Mouse (Mus musculus): Measurements from ENCODE around the gene Rangrf. TPM values are rescaled to one million over a fixed set of nuclear protein-coding genes. Genes with fewer than 3 reads are reported as not detected.

Gene Rangrf
- polyA plus RNA-seq, 1 experiment from 2014 or later, result 60.4 TPM

DNA sequence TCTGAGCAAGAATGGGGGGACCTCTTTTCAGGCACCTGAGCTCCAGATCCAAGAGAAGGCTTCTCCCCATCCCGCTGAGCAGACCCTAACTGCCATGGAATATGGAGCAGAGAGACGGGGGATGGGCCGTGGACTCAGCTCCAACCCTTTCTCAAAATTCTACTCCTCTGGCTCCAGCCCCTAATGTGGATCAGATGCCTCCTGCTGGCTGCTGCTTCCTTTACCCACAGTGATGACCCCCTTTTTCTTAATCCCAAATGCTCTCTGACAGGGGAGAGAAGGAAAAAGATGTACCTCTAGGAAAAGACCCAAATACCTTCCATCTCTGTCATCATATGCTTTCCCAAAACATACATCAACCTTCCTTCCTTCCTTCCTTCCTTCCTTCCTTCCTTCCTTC lies 48.0 kb downstream of the Rangrf start, which contains the start of gene Odf4:
Gene Odf4 (minus strand): TSS at position 101 of the 400 bp plus-strand sequence.
- Histone ChIP-seq H3K27ac (ENCODE audit: low read depth, low read length) (no peak within 1 kb of the TSS), H3K4me1 (ENCODE audit: control insufficient read depth, insufficient read depth, low read length) (no peaks in the 10 kb centered on the region), H3K9me3 (ENCODE audit: control insufficient read depth, low read length) (no peaks in the 10 kb centered on the region), H3K4me3 (ENCODE audit: low read depth, low read length) (no peak within 1 kb of the TSS), H3K9ac (ENCODE audit: low read length) (no peak within 1 kb of the TSS), H3K27me3 (ENCODE audit: control insufficient read depth, insufficient read depth, low read length) (no peaks in the 10 kb centered on the region), H3K36me3 (ENCODE audit: control insufficient read depth, insufficient read depth, low read length) (no peaks in the 10 kb centered on the region), H3K4me2 (ENCODE audit: low read depth) (no peak within 1 kb of the TSS)
- ATAC-seq (ENCODE audit: insufficient read depth, low FRiP score, low TSS enrichment), result no peak
- 71% methylated on average over 3 of the region's 3 CpGs for WGBS
- no peak for DNase-seq (ENCODE audit: low spot score)

DNA sequence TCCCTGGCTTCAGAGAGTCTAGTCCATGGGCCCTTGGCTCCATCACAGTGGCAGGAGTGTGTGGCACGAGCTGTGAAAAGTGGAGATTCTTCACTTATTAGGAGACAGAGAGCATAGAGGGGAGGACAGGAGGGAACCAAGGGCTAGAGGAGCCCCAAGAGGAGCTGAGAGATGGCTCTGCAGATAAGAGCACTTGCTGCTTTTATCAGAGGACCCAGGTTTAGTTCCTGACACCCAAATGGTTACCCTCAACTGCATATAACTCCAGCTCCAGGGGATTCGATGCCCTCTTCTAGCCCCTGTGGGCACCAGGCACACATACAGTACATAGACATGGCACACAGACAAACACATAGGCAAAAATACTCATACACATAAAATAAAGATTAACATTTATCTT lies 50.2 kb downstream of the Rangrf start:
- WGBS, result 92% methylated on average over 2 of the region's 2 CpGs
- no peak overlapping the region for H3K27ac ChIP-seq (ENCODE audit: low read depth, low read length)
- H3K4me2 ChIP-seq (ENCODE audit: low read depth), result no peak overlapping the region
- H3K4me3 ChIP-seq (ENCODE audit: low read depth, low read length), result no peak overlapping the region
- no peaks in the 10 kb centered on the region for H3K27me3 ChIP-seq (ENCODE audit: control insufficient read depth, insufficient read depth, low read length)
- no peaks in the 10 kb centered on the region for H3K36me3 ChIP-seq (ENCODE audit: control insufficient read depth, insufficient read depth, low read length)
- no peak overlapping the region for H3K9ac ChIP-seq (ENCODE audit: low read length)
- ATAC-seq (ENCODE audit: insufficient read depth, low FRiP score, low TSS enrichment) (no peak), DNase-seq (ENCODE audit: low spot score) (no peak)
- H3K9me3 ChIP-seq (ENCODE audit: control insufficient read depth, low read length), result no peaks in the 10 kb centered on the region
- no peaks in the 10 kb centered on the region for H3K4me1 ChIP-seq (ENCODE audit: control insufficient read depth, insufficient read depth, low read length)

DNA sequence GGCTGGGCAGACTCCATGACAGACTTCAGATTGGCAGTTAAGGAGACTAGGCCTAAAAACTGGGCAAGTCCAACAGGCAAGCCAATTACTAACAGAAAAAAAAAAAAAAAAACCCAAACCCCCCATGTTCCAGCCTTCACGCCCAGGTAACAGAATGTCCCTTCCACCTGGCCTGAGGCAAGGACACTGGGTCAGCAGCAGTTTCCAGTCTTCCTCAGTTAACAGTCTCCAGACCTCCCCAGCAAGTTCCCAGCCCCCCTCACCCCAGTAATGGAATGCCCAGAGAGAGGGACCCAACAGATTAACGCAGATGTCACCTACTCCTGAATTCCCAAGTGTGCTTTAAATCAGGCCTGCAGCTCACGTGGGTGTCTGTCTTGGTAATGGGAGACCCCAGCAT lies 51.8 kb downstream of the Rangrf start:
- no peak overlapping the region for H3K4me3 ChIP-seq (ENCODE audit: low read depth, low read length)
- DNase-seq (ENCODE audit: low spot score) (no peak), ATAC-seq (ENCODE audit: insufficient read depth, low FRiP score, low TSS enrichment) (no peak)
- H3K4me2 ChIP-seq (ENCODE audit: low read depth), result no peak overlapping the region
- no peaks in the 10 kb centered on the region for H3K4me1 ChIP-seq (ENCODE audit: control insufficient read depth, insufficient read depth, low read length)
- no peaks in the 10 kb centered on the region for H3K27me3 ChIP-seq (ENCODE audit: control insufficient read depth, insufficient read depth, low read length)
- 58% methylated on average over 3 of the region's 3 CpGs for WGBS
- no peaks in the 10 kb centered on the region for H3K9me3 ChIP-seq (ENCODE audit: control insufficient read depth, low read length)
- no peak overlapping the region for H3K9ac ChIP-seq (ENCODE audit: low read length)
- no peaks in the 10 kb centered on the region for H3K36me3 ChIP-seq (ENCODE audit: control insufficient read depth, insufficient read depth, low read length)
- no peak overlapping the region for H3K27ac ChIP-seq (ENCODE audit: low read depth, low read length)

Small RNA genes lying within 50 kb of the gene (microRNA-seq; reads per million reads assigned to microRNA genes)
- gene Mir3062, result 4.7 reads per million, percentile 11 among the genes with 10 or more reads in this experiment

Other genes starting within 250 kb of the Rangrf start
- gene Ndel1, start 103.3 kb downstream of the Rangrf start, polyA plus RNA-seq (2014; fragmentation: Nextera tagmentation; extraction: Ambion mirVana), result 61.6 and 62.9 TPM in 2 replicates
- 0.08 TPM in 1 of 2 replicates, not detected in the other for gene Rnf222, start 86.6 kb downstream of the Rangrf start, polyA plus RNA-seq (2014; fragmentation: Nextera tagmentation; extraction: Ambion mirVana)
- gene Rpl26, start 73.6 kb downstream of the Rangrf start, polyA plus RNA-seq (2014; fragmentation: Nextera tagmentation; extraction: Ambion mirVana), result 822 and 906 TPM in 2 replicates
- not detected in 2 replicates for gene Odf4, start 48.1 kb downstream of the Rangrf start, polyA plus RNA-seq (2014; fragmentation: Nextera tagmentation; extraction: Ambion mirVana)
- 6.8 and 6.9 TPM in 2 replicates for gene Arhgef15, start 17.7 kb downstream of the Rangrf start, polyA plus RNA-seq (2014; fragmentation: Nextera tagmentation; extraction: Ambion mirVana)
- 1.4 and 2.1 TPM in 2 replicates for gene Slc25a35, start 7.1 kb downstream of the Rangrf start, polyA plus RNA-seq (2014; fragmentation: Nextera tagmentation; extraction: Ambion mirVana)
- 30.7 and 34.9 TPM in 2 replicates for gene Pfas, start 33.3 kb upstream of the Rangrf start, polyA plus RNA-seq (2014; fragmentation: Nextera tagmentation; extraction: Ambion mirVana)
- 68.0 and 76.0 TPM in 2 replicates for gene Ctc1, start 40.7 kb upstream of the Rangrf start, polyA plus RNA-seq (2014; fragmentation: Nextera tagmentation; extraction: Ambion mirVana)
- gene Aurkb, start 70.5 kb upstream of the Rangrf start, polyA plus RNA-seq (2014; fragmentation: Nextera tagmentation; extraction: Ambion mirVana), result 154 and 155 TPM in 2 replicates
- 10.5 and 11.4 TPM in 2 replicates for gene Borcs6, start 84.5 kb upstream of the Rangrf start, polyA plus RNA-seq (2014; fragmentation: Nextera tagmentation; extraction: Ambion mirVana)
- gene Tmem107, start 95.6 kb upstream of the Rangrf start, polyA plus RNA-seq (2014; fragmentation: Nextera tagmentation; extraction: Ambion mirVana), result 40.8 and 43.5 TPM in 2 replicates
- 112 TPM in 2 replicates for gene Vamp2, start 113.3 kb upstream of the Rangrf start, polyA plus RNA-seq (2014; fragmentation: Nextera tagmentation; extraction: Ambion mirVana)
- gene Per1, start 120.0 kb upstream of the Rangrf start, polyA plus RNA-seq (2014; fragmentation: Nextera tagmentation; extraction: Ambion mirVana), result 10.7 and 10.9 TPM in 2 replicates
- gene Hes7, start 145.2 kb upstream of the Rangrf start, polyA plus RNA-seq (2014; fragmentation: Nextera tagmentation; extraction: Ambion mirVana), result 0.33 TPM in 1 of 2 replicates, not detected in the other
- 0.24 TPM in 1 of 2 replicates, not detected in the other for gene 9130213A22Rik, start 147.4 kb upstream of the Rangrf start, polyA plus RNA-seq (2014; fragmentation: Nextera tagmentation; extraction: Ambion mirVana)
- 0.08 and 0.66 TPM in 2 replicates for gene Aloxe3, start 150.7 kb upstream of the Rangrf start, polyA plus RNA-seq (2014; fragmentation: Nextera tagmentation; extraction: Ambion mirVana)
- gene Alox12b, start 181.8 kb upstream of the Rangrf start, polyA plus RNA-seq (2014; fragmentation: Nextera tagmentation; extraction: Ambion mirVana), result not detected in 2 replicates
- gene Alox8, start 222.7 kb upstream of the Rangrf start, polyA plus RNA-seq (2014; fragmentation: Nextera tagmentation; extraction: Ambion mirVana), result 0.30 TPM in 1 of 2 replicates, not detected in the other